Mouse (Mus musculus) limb, embryonic 12.5 days (tissue): ENCODE measurements at regions not wholly inside any gene's neighbourhood (a gene's known extent, or its start where the extent isn't known, plus 50 kb on each side); places are given as distances from the start of the nearest gene placed in this dataset.

Source experiments
- ATAC-seq: fragments of 200-750 bp; cut with Nextera tagmentation; 2 replicates; pipeline ENCODE4 v1.8.0; 2017; ENCODE audit warnings: low read depth, moderate TSS enrichment; ENCODE audit not compliant: insufficient number of reproducible peaks, insufficient read depth, low FRiP score, low TSS enrichment
- H3K27ac ChIP-seq: fragments of 300-500 bp; sonication (generic); 2 replicates; pipeline ENCODE4 v1.5.1; 2016; ENCODE audit warnings: mild to moderate bottlenecking, moderate library complexity
- H3K27me3 ChIP-seq: fragments of 300-500 bp; sonication (generic); 2 replicates; pipeline ENCODE4 v1.6.1; 2016; ENCODE audit warnings: mild to moderate bottlenecking, moderate library complexity
- H3K36me3 ChIP-seq: fragments of 300-500 bp; sonication (generic); 2 replicates; pipeline ENCODE4 v1.6.1; 2016; ENCODE audit warnings: mild to moderate bottlenecking, moderate library complexity
- H3K4me1 ChIP-seq: fragments of 300-500 bp; sonication (generic); replicated peaks from 2 replicates; pipeline ENCODE4 v1.6.1; 2016
- H3K4me2 ChIP-seq: fragments of 300-500 bp; sonication (generic); 2 replicates; pipeline ENCODE4 v1.6.1; 2016; ENCODE audit warnings: mild to moderate bottlenecking, moderate library complexity
- H3K4me3 ChIP-seq: fragments of 300-500 bp; sonication (generic); replicated peaks from 2 replicates; pipeline ENCODE4 v1.5.1; 2016; ENCODE audit warnings: mild to moderate bottlenecking
- H3K9ac ChIP-seq: fragments of 300-500 bp; sonication (generic); replicated peaks from 2 replicates; pipeline ENCODE4 v1.6.1; 2016; ENCODE audit warnings: mild to moderate bottlenecking, moderate library complexity
- H3K9me3 ChIP-seq: fragments of 300-500 bp; sonication (generic); 2 replicates; pipeline ENCODE4 v1.6.1; 2016; ENCODE audit warnings: mild to moderate bottlenecking, moderate library complexity
- WGBS: fragments of 180-500 bp; shearing (Covaris S2); methylation state at CpG from one replicate; pipeline ENCODE4 v1.1.7; 2016; 5-methylcytosine and 5-hydroxymethylcytosine counted together

- no peak overlapping the region for H3K9ac ChIP-seq
- H3K27me3 ChIP-seq, result peaks cover 4% of the 10 kb centered on the region; the same call in 1 of the 2 replicates
- no peak overlapping the region for H3K4me3 ChIP-seq
- H3K36me3 ChIP-seq, result no peaks in the 10 kb centered on the region
- WGBS, result 67% methylated on average over 4 of the region's 4 CpGs
- H3K4me1 ChIP-seq, result no peaks in the 10 kb centered on the region
- no peak for ATAC-seq
- H3K4me2 ChIP-seq, result no peak overlapping the region
- no peak overlapping the region for H3K27ac ChIP-seq
- H3K9me3 ChIP-seq, result no peaks in the 10 kb centered on the region
Measured at GRCm38 (mm10) chr7:37832322-37832721, 58.9 kb upstream of the Zfp536 start.

- no peaks in the 10 kb centered on the region for H3K27me3 ChIP-seq
- ATAC-seq, result no peak
- no peak overlapping the region for H3K9ac ChIP-seq
- no peak overlapping the region for H3K4me2 ChIP-seq
- 91% methylated on average over 5 of the region's 5 CpGs for WGBS
- no peak overlapping the region for H3K4me3 ChIP-seq
- no peak overlapping the region for H3K27ac ChIP-seq
- H3K36me3 ChIP-seq, result no peaks in the 10 kb centered on the region
- no peaks in the 10 kb centered on the region for H3K9me3 ChIP-seq
- H3K4me1 ChIP-seq, result no peaks in the 10 kb centered on the region
Measured at GRCm38 (mm10) chr7:37825766-37826165, 52.3 kb upstream of the Zfp536 start.
